Mouse (Mus musculus) layer of hippocampus, adult 18-20 months (tissue): Measurements from ENCODE around the gene Klhdc1. TPM values are rescaled to one million over a fixed set of nuclear protein-coding genes. Genes with fewer than 3 reads are reported as not detected.

Experiments used
- DNase-seq, 2 experiments: peaks; one replicate each; pipeline ENCODE4 v3.0.0; 2022; ENCODE audit warnings: low spot score in 2 of 2
- total RNA-seq, 2 experiments: library from RNA; stranded (reverse); gene quantifications; 2 replicates each; pipeline ENCODE4 v1.2.3; 2021

Klhdc1 gene
- total RNA-seq, 2 experiments from 2014 or later: 18.8 to 19.4 TPM

DNA sequence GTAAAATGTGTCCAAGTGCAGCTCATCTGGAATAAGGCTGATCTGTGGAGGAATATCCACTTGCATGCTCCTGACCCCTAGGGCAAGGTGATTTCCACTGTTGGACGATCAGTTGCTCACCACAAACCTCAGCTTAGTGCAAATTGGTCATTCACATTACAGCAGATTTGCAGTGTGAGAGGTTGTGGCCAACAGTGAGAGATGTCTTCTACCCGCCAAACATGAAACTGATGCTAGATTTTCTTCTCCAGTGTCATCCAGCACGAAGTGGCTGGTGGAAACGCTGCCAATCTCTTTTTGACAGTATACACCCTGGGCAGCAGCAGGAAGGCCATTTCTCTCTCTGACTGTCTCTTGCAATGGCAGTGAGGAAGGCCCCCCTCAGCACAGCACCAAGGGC, 54.7 kb downstream of the Klhdc1 start:
- DNase-seq: no peak

DNA sequence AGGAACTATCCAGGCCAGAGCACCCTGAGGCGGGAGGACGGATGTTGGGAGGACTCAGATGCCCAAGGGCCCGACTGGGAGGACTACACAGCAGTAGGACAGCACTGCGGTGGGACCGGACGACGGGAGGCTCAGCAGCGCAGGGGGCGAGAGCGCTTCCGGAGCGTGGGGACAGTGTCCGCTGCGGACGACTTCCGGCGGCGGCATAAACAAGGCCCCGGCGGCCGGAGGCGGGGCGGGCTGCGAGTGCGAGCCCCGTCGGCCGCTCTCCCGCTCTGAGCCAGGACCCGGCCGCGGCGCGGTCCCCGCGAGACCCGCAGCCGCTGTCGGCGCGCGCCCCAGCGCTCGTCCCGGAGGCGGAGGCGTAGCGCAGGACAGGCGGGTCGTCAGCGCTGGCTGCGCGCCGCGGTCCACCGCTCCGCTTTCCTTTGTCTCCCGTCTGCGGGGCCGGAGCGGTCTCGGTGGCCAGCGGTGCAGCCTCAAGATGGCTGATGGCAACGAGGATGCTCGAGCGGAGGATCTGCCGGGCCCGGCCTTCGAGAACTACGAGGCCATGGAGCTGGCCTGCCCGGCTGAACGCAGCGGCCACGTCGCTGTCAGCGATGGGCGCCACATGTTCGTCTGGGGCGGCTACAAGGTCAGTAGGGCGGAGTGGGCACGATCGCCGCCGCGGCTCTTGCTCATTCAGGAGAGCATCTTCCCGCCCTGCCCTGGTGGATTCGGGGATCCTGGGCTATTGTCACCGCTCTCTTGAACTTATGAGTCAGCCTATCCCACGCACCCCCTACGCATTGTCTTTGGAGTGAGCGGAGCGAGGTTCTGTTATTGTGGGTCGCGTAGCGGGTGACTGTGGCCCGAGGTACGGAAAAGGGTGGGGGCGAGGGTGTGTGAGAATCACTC, 55.8 kb downstream of the Klhdc1 start, which contains the start of gene Klhdc2:
Gene Klhdc2, plus strand, starts transcription at position 171 of the 900 bp plus-strand sequence.
- peak; percentile 84 to 88 for DNase-seq

DNA sequence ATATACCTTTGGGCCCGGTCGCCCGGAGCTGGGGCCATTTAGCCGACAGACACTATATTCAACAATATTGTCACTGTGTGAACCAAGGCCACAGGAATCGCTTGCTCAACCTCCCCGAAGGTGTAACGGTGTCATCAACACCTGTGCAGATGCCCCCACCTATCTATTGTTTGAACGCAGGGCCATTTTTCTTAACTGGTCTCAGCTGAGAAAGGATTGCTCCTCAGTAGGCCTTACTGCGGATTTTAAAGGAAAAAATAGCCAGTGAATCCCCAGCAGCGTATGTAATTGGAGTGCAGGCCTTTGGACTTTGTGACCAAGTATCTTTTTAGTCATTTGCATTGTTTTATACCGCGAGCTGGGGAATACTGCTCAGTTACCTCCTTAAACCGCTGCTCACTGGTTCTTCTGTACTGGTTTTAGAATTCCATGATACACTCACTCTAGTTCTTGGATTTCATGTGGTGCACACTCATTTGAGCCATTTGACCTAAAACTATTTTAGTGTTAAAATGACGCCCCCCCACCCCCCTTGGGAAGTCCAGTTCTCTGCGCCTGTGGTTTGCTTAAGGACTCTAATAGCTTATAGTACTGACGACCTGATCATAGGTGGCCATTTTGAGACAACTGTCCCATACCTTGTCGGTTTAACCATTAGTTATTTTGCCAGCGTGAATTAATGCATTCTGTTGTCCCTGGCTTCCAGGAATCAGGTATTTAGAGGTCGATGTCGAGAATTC, 56.6 kb downstream of the Klhdc1 start:
- no peak for DNase-seq

DNA sequence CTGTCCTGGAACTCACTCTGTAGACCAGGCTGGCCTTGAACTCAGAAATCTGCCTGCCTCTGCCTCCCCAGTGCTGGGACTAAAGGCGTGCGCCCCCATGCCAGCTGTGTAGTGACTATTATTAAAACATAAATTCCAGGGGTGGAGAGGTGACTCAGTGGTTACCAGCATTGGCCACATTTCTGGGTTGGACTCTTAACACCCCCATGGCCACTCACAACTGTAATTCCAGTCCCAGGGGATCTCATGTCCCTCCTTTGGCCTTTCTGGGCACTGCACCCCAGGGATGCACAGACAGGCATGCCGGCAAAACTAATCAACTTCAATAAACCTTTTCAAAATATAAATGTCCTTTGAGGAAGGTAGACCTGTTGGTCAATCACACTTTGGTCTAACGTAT, 57.3 kb downstream of the Klhdc1 start:
- no peak for DNase-seq

DNA sequence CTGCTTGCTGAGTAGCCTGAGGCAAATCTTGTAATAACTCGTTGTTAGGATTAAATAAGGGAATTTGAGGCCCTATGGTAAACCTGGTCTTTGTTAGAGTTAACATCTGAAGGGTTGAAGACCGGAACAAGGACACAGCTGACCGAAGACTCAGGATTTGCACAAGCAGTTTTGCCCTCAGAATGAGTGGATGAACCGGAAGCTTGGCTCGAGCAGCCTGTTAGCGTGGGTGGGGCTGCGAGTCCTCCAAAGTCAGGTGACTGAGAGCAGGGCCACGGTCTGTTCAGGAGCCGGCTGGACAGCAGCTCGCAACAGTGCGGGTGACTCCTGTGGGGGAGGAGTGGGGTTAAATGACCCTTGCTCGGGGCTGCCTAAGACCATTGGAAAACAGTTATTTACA, 58.3 kb downstream of the Klhdc1 start:
- DNase-seq: no peak

DNA sequence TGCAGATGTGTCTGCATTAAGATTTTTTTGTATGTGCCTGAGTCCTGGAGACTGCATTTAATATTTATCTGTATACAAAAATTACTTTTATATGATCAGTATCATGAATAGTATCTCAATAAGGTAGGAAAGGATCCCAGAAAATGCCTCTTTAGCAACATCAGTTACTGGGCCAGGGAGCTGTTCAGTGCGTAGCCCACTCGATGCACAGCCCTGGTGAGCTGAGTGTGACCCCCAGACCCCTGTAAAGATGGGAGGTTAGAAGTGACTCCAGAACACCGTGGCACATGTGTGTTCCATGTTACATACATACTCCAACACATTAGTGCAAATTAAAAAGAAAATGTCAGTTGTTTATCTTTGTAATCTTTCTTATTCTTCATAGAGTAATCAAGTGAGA, 58.9 kb downstream of the Klhdc1 start:
- DNase-seq: no peak

DNA sequence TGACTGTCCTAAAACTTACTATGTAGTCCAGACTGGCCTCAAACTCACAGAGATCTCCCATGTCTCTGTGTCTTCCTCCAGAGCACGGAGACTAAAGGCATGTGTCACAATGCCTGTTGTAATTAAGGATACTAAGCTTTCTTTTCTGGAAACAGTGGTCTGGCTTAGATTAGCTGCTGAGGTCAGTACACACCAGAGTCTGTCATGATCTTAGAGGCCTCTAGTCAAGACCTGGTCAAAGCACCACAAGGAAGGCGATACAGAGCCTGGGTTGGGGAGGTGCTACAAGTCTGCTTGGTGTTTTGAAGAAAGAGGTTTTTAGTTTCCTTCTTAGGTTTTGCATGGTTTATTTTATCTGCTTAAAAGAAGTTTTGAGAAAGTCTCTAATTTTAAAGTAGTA, 59.4 kb downstream of the Klhdc1 start:
- DNase-seq: no peak

DNA sequence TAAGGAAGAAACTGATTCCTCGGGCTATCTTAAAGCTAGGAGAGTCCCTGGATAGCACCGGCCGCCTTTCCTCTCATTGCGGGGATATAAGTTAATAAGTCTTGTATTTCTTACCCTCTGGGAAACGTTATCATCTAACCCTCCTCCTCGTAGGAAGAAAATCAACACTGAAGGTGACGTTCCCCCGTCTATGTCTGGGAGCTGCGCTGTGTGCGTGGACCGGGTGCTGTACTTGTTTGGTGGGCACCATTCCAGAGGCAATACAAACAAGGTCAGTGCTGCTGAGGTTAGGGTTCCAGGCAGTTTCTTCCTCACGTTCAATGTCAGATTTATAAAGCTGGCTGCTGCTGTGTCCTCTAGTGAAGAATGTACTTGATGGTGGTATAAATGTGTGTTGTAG, 61.2 kb downstream of the Klhdc1 start:
- DNase-seq: no peak

DNA sequence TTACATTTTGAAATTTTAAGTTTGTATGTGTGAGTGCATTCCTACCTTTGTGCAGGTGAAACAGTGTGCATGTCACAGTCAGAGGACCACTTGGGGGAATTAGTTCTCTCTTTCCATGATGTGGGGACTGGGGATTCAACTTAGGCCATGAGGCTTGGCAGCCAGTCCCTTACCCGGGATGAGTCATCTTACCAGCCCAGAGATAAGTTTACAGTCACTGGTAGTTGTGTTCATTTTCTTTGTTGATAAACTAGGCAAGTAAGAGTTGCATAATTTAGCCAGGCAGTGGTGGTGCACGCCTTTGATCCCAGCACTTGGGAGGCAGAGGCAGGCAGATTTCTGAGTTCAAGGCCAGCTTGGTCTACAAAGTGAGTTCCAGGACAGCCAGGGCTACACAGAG, 63.1 kb downstream of the Klhdc1 start:
- no peak for DNase-seq

DNA sequence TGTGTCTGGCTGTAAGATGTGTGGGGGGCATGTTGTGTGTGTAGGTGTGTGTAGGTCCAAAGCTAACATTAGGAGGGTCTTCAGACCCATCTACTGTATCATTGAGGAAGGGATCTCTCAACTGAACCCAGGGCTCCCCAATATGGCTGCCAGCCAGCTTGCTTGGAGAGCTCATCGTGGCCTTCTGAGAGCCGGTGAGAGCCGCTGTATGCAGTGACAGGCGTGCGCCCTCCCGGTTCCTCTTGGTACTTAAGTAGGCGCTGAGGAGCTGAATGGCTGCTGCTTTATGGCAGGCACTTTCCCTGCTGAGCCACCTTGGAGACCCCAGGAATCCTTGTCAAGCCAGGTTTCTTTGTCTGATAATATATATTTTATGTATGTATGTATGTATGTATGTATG, 65.4 kb downstream of the Klhdc1 start:
- DNase-seq: no peak

DNA sequence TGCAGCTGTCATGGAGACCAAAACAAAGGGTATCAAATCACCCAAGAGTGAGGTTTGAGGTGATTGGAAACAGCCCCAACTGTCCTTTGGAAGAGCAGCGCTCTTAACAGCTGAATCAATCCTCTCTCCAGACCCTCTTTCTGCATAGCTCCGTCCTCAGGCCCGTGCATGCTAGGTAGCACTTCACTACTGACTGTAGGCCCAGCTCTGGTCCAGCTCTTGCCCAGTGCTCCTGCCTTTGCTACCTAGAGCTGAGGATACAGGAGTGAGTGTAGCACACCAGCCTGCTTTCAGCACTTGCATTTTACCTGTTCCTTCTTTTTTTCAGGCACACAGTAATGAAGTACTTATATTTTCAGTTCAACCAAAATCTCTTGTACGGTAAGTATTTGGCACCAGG, 68.7 kb downstream of the Klhdc1 start:
- DNase-seq: no peak

DNA sequence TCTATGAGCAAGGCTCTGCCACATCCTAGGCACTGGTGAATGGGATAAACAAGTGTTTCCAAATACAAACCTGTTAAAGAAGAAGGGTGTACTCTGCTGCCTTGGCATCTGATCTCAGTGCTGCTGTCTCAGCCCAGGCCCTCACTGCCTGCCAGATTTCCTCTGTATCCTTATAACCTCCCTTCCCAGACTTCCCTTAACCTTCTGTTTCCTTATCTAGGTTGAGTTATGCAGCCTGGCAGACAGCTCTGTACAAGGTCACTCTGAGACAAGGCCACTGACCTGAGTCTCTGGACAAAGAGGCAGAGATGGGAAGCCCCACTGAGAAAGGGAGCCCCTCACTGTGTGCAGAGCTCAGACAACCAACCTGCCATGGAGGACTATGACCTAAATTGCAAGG, 77.5 kb downstream of the Klhdc1 start:
- DNase-seq: no peak

DNA sequence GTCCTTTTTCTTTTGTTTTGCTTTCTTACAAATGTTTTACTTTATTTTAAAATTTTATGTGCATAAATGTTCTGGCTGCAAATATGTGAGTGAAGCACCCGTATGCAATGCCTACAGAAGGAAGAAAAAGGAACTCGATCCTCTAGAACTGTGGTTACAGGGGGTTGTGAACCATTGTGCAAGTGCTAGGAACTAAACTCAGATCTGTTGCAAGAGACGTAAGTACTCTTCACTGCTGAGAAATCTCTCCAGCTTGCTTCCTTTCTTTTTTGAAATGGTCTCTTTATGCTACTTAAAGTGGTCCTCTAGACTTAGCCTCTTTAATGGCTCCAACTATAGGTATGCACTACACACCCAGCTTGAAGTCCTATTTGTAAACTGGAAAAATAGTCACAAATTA, 90.2 kb downstream of the Klhdc1 start:
- DNase-seq: no peak

DNA sequence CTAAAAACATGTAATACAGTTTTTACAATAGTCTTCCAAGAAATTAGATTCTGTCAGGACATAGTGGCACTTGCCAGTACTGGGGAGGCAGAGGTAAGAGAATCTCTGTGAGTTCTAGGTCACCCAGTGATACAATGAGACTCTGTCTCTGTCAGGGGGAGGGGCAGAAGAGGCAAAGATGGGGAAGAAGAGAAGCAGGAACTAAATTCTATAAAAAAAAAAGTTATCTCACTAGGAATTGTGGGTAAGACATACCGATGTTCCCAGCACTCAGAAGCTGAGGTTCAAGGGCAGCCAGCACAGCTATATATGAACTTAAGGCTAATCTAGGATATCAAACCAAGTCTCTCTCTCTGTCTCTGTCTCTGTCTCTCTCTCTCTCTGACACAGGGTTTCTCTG, 91.2 kb downstream of the Klhdc1 start:
- no peak for DNase-seq

DNA sequence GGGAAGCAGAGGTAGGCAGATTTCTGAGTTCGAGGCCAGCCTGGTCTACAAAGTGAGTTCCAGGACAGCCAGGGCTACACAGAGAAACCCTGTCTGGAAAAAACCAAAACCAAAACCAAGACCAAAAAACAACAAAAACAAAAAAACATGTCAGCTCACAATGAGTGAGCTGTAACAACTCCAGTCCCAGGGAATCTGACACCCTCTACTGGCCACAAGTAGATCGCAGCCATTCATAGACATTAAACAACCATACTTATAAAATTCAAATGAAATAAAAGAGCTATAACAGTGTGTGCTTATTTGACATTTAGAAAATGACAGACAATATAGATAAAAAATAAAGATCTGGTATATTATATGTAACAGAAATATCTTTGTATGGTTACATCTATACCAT, 92.6 kb downstream of the Klhdc1 start:
- DNase-seq: peak in 1 of 2 experiments; percentile 54

Other genes with a start within 250 kb of the Klhdc1 start
- gene Rps29, start 82.0 kb upstream of the Klhdc1 start, total RNA-seq: 1,000 to 10,000 TPM; 1,313 to 1,405 TPM
- gene Lrr1, start 72.4 kb upstream of the Klhdc1 start, total RNA-seq: not detected
- gene Rpl36al, start 57.1 kb upstream of the Klhdc1 start, total RNA-seq: 100 to 1,000 TPM; 188 to 192 TPM
- 10 to 100 TPM; 25.9 to 27.1 TPM for gene Mgat2, start 57.0 kb upstream of the Klhdc1 start, total RNA-seq
- 1 to 10 TPM; 5.0 to 5.4 TPM for gene Gm49383, start 44.1 kb upstream of the Klhdc1 start, total RNA-seq
- gene Dnaaf2, start 42.7 kb upstream of the Klhdc1 start, total RNA-seq: 1 to 10 TPM; 1.5 to 1.8 TPM
- gene Gm49384, start 36.9 kb upstream of the Klhdc1 start, total RNA-seq: 1 to 10 TPM; 3.4 to 4.6 TPM
- gene Pole2, start 13.0 kb upstream of the Klhdc1 start, total RNA-seq: under 1 TPM; 0.20 to 0.28 TPM
- 100 to 1,000 TPM; 120 to 125 TPM for gene Klhdc2, start 55.5 kb downstream of the Klhdc1 start, total RNA-seq
- gene Nemf, start 116.0 kb downstream of the Klhdc1 start, total RNA-seq: 10 to 100 TPM; 43.5 to 54.5 TPM
- gene Arf6, start 131.0 kb downstream of the Klhdc1 start, total RNA-seq: 10 to 100 TPM; 47.2 to 49.9 TPM
- not detected for gene Gm9887, start 131.3 kb downstream of the Klhdc1 start, total RNA-seq